Mouse (Mus musculus): ENCODE data around the gene C130050O18Rik.

Gene C130050O18Rik

GRCm38 (mm10) chr5:139404801-139405401, at the start of gene C130050O18Rik:
Gene C130050O18Rik (plus strand): TSS chr5:139405280.
- no peak for DNase-seq

- peak; percentile 72 for DNase-seq
Observed at GRCm38 (mm10) chr5:139358653-139359052, 46.4 kb upstream of the C130050O18Rik start.

GRCm38 (mm10) chr5:139359244-139359643, 45.8 kb upstream of the C130050O18Rik start:
- no peak for DNase-seq

GRCm38 (mm10) chr5:139363858-139364257, 41.2 kb upstream of the C130050O18Rik start:
- no peak for DNase-seq

- peak; percentile 95 for DNase-seq
Observed at GRCm38 (mm10) chr5:139364260-139364910, 40.7 kb upstream of the C130050O18Rik start.

- DNase-seq = peak; percentile 54
Observed at GRCm38 (mm10) chr5:139364911-139365571, 40.0 kb upstream of the C130050O18Rik start.

GRCm38 (mm10) chr5:139365827-139366226, 39.3 kb upstream of the C130050O18Rik start:
- DNase-seq = no peak

GRCm38 (mm10) chr5:139366484-139366883, 38.6 kb upstream of the C130050O18Rik start:
- DNase-seq = no peak

GRCm38 (mm10) chr5:139367884-139368458, 37.1 kb upstream of the C130050O18Rik start:
- no peak for DNase-seq

GRCm38 (mm10) chr5:139368638-139369320, 36.3 kb upstream of the C130050O18Rik start:
- peak; percentile 73 for DNase-seq

GRCm38 (mm10) chr5:139370336-139370735, 34.7 kb upstream of the C130050O18Rik start:
- DNase-seq = no peak

- no peak for DNase-seq
Observed at GRCm38 (mm10) chr5:139371118-139371517, 34.0 kb upstream of the C130050O18Rik start.

GRCm38 (mm10) chr5:139371631-139372401, 33.3 kb upstream of the C130050O18Rik start:
- DNase-seq = peak; percentile 97

GRCm38 (mm10) chr5:139373126-139373525, 32.0 kb upstream of the C130050O18Rik start:
- no peak for DNase-seq

- peak; percentile 51 for DNase-seq
Observed at GRCm38 (mm10) chr5:139373889-139374444, 31.1 kb upstream of the C130050O18Rik start.

- DNase-seq = no peak
Observed at GRCm38 (mm10) chr5:139374841-139375240, 30.2 kb upstream of the C130050O18Rik start.

- peak; percentile 89 for DNase-seq
Observed at GRCm38 (mm10) chr5:139377468-139378270, 27.4 kb upstream of the C130050O18Rik start, which contains the start of gene Gpr146. Gene Gpr146 (plus strand): TSS chr5:139377697.

- no peak for DNase-seq
Observed at GRCm38 (mm10) chr5:139378271-139378556, 26.9 kb upstream of the C130050O18Rik start.

- peak; percentile 90 for DNase-seq
Observed at GRCm38 (mm10) chr5:139378986-139379629, 26.0 kb upstream of the C130050O18Rik start.

- DNase-seq = no peak
Observed at GRCm38 (mm10) chr5:139379771-139380384, 25.2 kb upstream of the C130050O18Rik start.
